Mouse (Mus musculus) Patski (cell line): ENCODE data around the gene Lhpp. TPM values are rescaled to one million over a fixed set of nuclear protein-coding genes. Genes with fewer than 3 reads are reported as not detected.

Source experiments
- ATAC-seq: fragments of 100-300 bp; one replicate; pipeline ENCODE4 v1.8.0; 2021
- CTCF ChIA-PET: fragments of 350-600 bp; sonication (Branson Sonifier 250); formaldehyde crosslinking; loops from one replicate; lab custom pipeline; 2022; ENCODE audit warnings: inconsistent platforms; lab: Charles Lee
- POLR2A ChIA-PET: fragments of 350-600 bp; sonication (Branson Sonifier 250); formaldehyde crosslinking; loops from one replicate; lab custom pipeline; 2022; ENCODE audit warnings: antibody characterized with exemption, inconsistent platforms; lab: Charles Lee
- DNase-seq: peaks from one replicate; pipeline ENCODE4 v3.0.0-alpha.2; 2011; ENCODE audit warnings: low read depth, low spot score
- H3K27me3 ChIP-seq: fragments of 371-371 bp; one replicate; pipeline ENCODE4 v1.5.1; 2021
- CTCF ChIP-seq: fragments of 100-300 bp; IDR thresholded peaks from one replicate; pipeline ENCODE4 v1.5.1; 2021
- in situ Hi-C: fragments of 300-500 bp; cut with MboI; formaldehyde crosslinking; loops from 3 replicates; pipeline ENCODE4 v1.11.1; 2018; ENCODE audit warnings: low pct_unique_long_range_greater_than_20kb, mixed read lengths
- polyA plus RNA-seq: library from polyadenylated mRNA; unstranded; gene quantifications from one replicate; pipeline ENCODE4 v1.2.3, GENCODE M21; 2021

Lhpp gene
- polyA plus RNA-seq, 1 experiment from 2014 or later, result 23.6 TPM

- POLR2A ChIA-PET, result no interaction called here
- no peaks in the 10 kb centered on the region for H3K27me3 ChIP-seq
- DNase-seq (no peak), ATAC-seq (peak; percentile 60)
- TF ChIP-seq CTCF, result no peak
- in situ Hi-C loops, result no loop called here
- CTCF ChIA-PET, result interaction anchor here (1.0 to 2.5 kb wide), 4 partner anchors 16 to 141 kb away, joined by 3 to 9 read pairs (median 6); no protein-coding TSS in a partner anchor
Observed at GRCm38 (mm10) chr7:132673931-132674755, 63.7 kb downstream of the Lhpp start.

- no peaks in the 10 kb centered on the region for H3K27me3 ChIP-seq
- no peak for TF ChIP-seq CTCF
- ChIA-PET POLR2A (no interaction called here), CTCF (interaction anchor here (1.4 kb wide), 1 partner anchor 15 kb away, joined by 6 read pairs; no protein-coding TSS in a partner anchor)
- no peak for DNase-seq
- no peak for ATAC-seq
- in situ Hi-C loops, result no loop called here
Observed at GRCm38 (mm10) chr7:132675922-132676321, 65.5 kb downstream of the Lhpp start.

GRCm38 (mm10) chr7:132679117-132679516 lies 68.7 kb downstream of the Lhpp start:
- POLR2A ChIA-PET, result no interaction called here
- CTCF ChIA-PET, result no interaction called here
- in situ Hi-C loops, result no loop called here

GRCm38 (mm10) chr7:132679549-132679948 lies 69.1 kb downstream of the Lhpp start:
- in situ Hi-C loops, result no loop called here

More at GRCm38 (mm10) chr7:132679117-132679516, 68.7 kb downstream of the Lhpp start:
- DNase-seq, result no peak
- no peaks in the 10 kb centered on the region for H3K27me3 ChIP-seq
- no peak for ATAC-seq
- TF ChIP-seq CTCF, result no peak

GRCm38 (mm10) chr7:132681296-132681695 lies 70.9 kb downstream of the Lhpp start:
- in situ Hi-C loops, result no loop called here
- TF ChIP-seq CTCF, result no peak
- CTCF ChIA-PET, result interaction anchor here (0.9 to 1.0 kb wide), 2 partner anchors 9 to 146 kb away, joined by 3 read pairs; no protein-coding TSS in a partner anchor
- H3K27me3 ChIP-seq, result no peaks in the 10 kb centered on the region
- POLR2A ChIA-PET, result no interaction called here
- ATAC-seq (no peak), DNase-seq (no peak)

More at GRCm38 (mm10) chr7:132679549-132679948, 69.1 kb downstream of the Lhpp start:
- ChIA-PET CTCF (no interaction called here), POLR2A (no interaction called here)
- H3K27me3 ChIP-seq, result no peaks in the 10 kb centered on the region
- no peak for DNase-seq
- no peak for ATAC-seq
- TF ChIP-seq CTCF, result no peak

- H3K27me3 ChIP-seq, result no peaks in the 10 kb centered on the region
- TF ChIP-seq CTCF, result no peak
- CTCF ChIA-PET, result interaction anchor here (0.9 to 1.0 kb wide), 2 partner anchors 10 to 146 kb away, joined by 3 read pairs; no protein-coding TSS in a partner anchor
- DNase-seq (no peak), ATAC-seq (no peak)
- POLR2A ChIA-PET, result interaction anchor here (1.6 kb wide), 1 partner anchor 11 kb away, joined by 4 read pairs; no protein-coding TSS in a partner anchor
- in situ Hi-C loops, result no loop called here
Observed at GRCm38 (mm10) chr7:132681831-132682230, 71.4 kb downstream of the Lhpp start.

- TF ChIP-seq CTCF, result no peak
- ATAC-seq, result no peak
- no peaks in the 10 kb centered on the region for H3K27me3 ChIP-seq
- CTCF ChIA-PET, result interaction anchor here (1.0 to 1.2 kb wide), 2 partner anchors 10 to 25 kb away, joined by 3 read pairs; no protein-coding TSS in a partner anchor
- in situ Hi-C loops, result no loop called here
- POLR2A ChIA-PET, result interaction anchor here (1.6 kb wide), 1 partner anchor 11 kb away, joined by 4 read pairs; no protein-coding TSS in a partner anchor
- DNase-seq, result no peak
Observed at GRCm38 (mm10) chr7:132682336-132682735, 71.9 kb downstream of the Lhpp start.

- TF ChIP-seq CTCF, result no peak
- in situ Hi-C loops, result no loop called here
- CTCF ChIA-PET, result interaction anchor here (1.2 kb wide), 1 partner anchor 26 kb away, joined by 3 read pairs; no protein-coding TSS in a partner anchor
- no peaks in the 10 kb centered on the region for H3K27me3 ChIP-seq
- no peak for ATAC-seq
- POLR2A ChIA-PET, result interaction anchor here (1.6 kb wide), 1 partner anchor 10 kb away, joined by 4 read pairs; no protein-coding TSS in a partner anchor
- DNase-seq, result no peak
Observed at GRCm38 (mm10) chr7:132682901-132683300, 72.5 kb downstream of the Lhpp start.

- ChIA-PET CTCF (interaction anchor here (1.5 kb wide), 1 partner anchor 35 kb away, joined by 3 read pairs; no protein-coding TSS in a partner anchor), POLR2A (no interaction called here)
- in situ Hi-C loops, result no loop called here
- ATAC-seq, result peak; percentile 24
- DNase-seq, result no peak
- H3K27me3 ChIP-seq, result no peaks in the 10 kb centered on the region
- no peak for TF ChIP-seq CTCF
Observed at GRCm38 (mm10) chr7:132683923-132684322, 73.5 kb downstream of the Lhpp start.

GRCm38 (mm10) chr7:132686515-132686914 lies 76.1 kb downstream of the Lhpp start:
- H3K27me3 ChIP-seq, result no peaks in the 10 kb centered on the region
- CTCF ChIA-PET, result no interaction called here
- in situ Hi-C loops, result no loop called here
- ATAC-seq (no peak), DNase-seq (no peak)
- no peak for TF ChIP-seq CTCF
- POLR2A ChIA-PET, result no interaction called here
